Mouse (Mus musculus) heart, adult 18-20 months (tissue): ENCODE measurements around the gene Tmem143. TPM values are rescaled to one million over a fixed set of nuclear protein-coding genes. Genes with fewer than 3 reads are reported as not detected.
A peak's percentile ranks its signal among the peaks of the same experiment; 100 is the strongest.
"Not testable (repeated sequence)": the region's sequence is repeated elsewhere in the genome, so short reads cannot be mapped to it uniquely, and the experiment has no call there.

ENCODE experiments used
- DNase-seq, 2 experiments: peaks; one replicate each; pipeline ENCODE4 v3.0.0; 2021 to 2022; ENCODE audit warnings: mixed read lengths in 1 of 2
- total RNA-seq, 2 experiments: library from RNA; stranded (reverse); gene quantifications; 2 replicates each; pipeline ENCODE4 v1.2.3; 2021

The Tmem143 gene
- total RNA-seq, 2 experiments from 2014 or later, result 124 to 125 TPM

DNA sequence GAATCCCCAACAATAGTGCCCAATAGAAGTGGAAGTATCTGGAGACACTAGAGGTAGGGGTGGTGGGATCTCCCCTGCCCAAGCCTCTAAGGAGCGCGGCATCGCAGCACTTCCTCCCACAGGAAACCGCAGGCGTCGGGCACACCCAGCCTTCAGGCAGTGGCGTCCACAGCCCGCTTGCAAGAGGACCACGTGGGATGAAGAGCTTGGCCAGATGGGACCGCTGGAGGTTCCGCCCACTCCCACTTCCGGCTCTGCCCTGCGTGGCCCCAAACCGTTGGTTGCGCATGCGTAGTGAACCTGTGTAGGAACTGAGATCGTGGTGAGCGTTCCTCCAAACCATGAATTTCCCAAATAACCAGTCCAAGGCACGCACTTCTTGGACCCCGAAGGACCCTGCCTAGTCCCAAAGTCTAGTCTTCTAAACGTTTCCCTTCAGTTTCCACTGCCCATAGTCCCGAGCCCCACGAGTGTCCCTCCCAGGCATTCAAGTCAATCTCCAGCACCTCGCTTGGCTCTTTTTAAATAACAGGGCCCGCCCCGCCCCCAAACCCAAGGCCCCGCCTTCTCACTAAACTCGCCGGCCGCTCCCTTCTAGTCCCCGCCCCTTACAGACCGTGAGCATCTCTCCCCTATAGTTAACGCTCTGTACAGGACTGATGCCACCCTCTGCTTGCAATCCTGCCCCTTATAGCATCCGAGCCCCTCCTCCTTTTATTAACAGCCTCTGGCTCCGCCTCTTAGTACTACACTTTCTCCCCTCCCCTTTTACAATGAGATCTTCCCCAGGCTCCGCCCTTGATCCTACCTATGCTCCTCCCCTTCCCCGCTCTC lies 26.4 kb downstream of the Tmem143 start:
- DNase-seq, result peak; percentile 97 to 98

GRCm38 (mm10) chr7:45923762-45924428 lies 27.2 kb downstream of the Tmem143 start, which contains the start of gene Ccdc114:
Gene Ccdc114, plus strand, starts transcription at chr7:45924072.
- DNase-seq, result peak; percentile 89 to 94

GRCm38 (mm10) chr7:45924429-45924816 lies 27.7 kb downstream of the Tmem143 start:
- peak in 1 of 2 experiments; percentile 31 for DNase-seq

DNA sequence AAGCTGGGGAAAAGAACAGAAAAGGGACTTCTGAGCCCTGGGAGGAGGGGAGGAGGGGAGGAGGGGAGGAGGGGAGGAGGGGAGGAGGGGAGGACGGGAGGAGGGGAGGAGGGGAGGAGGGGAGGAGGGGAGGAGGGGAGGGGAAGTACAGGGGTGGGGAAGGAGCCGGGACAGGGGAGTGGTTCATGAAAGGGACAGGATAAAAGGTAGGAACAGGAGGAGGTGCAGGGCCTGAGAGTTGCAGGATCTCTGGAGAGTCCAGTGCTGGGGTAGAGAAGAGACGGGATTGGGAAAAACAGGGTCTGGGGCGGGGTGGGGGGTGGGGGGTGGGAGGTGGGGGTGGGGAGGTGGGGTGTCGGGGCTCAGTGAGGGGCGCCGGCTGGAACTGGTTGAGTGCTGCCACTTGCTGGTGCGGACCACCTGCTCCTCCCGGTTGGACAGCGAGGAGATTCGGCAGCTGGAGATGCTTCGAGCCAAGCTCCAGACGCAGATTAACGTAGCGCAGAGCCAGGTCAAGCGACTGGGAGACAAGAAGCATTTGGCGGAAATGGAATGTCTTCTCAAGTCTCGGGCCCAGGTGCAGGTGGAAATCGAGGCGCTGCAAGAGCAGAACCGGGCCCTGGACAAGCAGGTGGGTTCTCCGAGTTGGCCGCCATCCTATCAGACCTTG lies 32.0 kb downstream of the Tmem143 start:
- no peak for DNase-seq

DNA sequence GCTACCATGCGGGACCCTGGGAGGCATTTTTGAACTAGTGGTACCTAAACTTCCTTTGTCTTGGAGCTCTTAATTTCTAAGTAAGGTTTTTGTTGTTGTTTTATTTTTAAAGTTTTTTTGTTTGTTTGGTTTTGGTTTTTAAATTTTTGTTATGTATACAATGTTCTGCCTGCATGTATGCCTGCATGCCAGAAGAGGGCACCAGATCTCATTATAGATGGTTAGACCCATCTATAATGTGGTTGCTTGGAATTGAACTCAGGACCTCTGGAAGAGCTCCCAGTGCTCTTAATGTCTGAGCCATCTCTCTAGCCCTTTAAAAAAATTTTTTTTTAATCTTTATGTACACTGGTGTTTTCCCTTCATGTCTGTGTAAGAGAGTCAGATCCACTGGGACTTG lies 32.9 kb downstream of the Tmem143 start:
- no peak for DNase-seq

- DNase-seq, result not testable (repeated sequence)
These were observed 37.0 kb downstream of the Tmem143 start for GRCm38 (mm10) chr7:45933766-45934165.

DNA sequence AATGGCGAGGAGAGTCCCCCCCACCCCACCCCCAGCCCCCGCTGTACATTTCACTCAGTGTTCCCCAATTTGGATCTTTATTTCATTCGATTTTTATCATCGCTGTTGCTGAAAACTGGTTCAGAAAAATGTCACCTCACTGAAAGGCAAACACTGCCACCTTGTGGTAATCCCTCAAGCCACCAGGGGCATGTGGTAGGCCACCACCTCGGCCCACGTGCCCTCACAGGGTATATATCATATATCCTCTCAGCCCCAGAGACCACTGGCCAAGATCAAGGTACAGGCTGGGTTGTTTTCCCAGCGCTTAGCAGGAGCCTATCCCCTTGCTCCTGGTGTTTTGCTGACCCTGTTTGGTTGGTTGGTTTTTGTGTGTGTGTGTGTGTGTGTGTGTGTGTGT lies 38.4 kb downstream of the Tmem143 start:
- peak; percentile 61 to 78 for DNase-seq

GRCm38 (mm10) chr7:45939836-45940235 lies 43.1 kb downstream of the Tmem143 start:
- no peak for DNase-seq

- no peak for DNase-seq
These were observed 45.2 kb downstream of the Tmem143 start for GRCm38 (mm10) chr7:45941986-45942385.

- not testable (repeated sequence) for DNase-seq
These were observed 46.5 kb downstream of the Tmem143 start for GRCm38 (mm10) chr7:45943280-45943679.

DNA sequence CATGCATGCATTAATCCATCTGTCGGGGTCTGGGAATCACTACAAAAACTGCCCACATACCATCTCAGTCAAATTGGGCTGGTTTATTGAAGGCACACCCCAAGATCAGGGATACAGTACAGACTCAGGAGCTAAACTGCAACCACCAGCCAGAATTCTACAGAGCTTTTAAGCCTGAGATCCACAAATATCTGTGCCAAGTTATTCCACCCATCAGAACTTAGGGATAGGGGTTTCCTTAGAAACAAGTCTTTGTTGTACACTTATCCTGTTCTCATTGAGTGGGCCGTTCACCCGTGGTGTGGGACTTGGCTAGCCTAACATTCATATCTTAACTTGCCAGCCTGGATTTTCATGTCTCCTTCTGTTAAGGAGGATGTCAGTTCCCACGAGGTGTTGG lies 52.3 kb downstream of the Tmem143 start:
- DNase-seq, result no peak

- no peak for DNase-seq
These were observed 59.9 kb downstream of the Tmem143 start for GRCm38 (mm10) chr7:45956611-45957010.

Other genes with a start within 250 kb of the Tmem143 start
- gene Fut2, start 230.5 kb upstream of the Tmem143 start, total RNA-seq, result under 1 TPM; 0.42 to 0.46 TPM
- gene Ntn5, start 212.9 kb upstream of the Tmem143 start, total RNA-seq, result not detected
- under 1 TPM; 0.18 to 0.30 TPM for gene Sec1, start 202.5 kb upstream of the Tmem143 start, total RNA-seq
- 1 to 10 TPM; 3.4 to 5.9 TPM for gene Car11, start 197.1 kb upstream of the Tmem143 start, total RNA-seq
- gene Dbp, start 191.9 kb upstream of the Tmem143 start, total RNA-seq, result 10 to 100 TPM; 12.1 to 15.0 TPM
- 100 to 1,000 TPM; 574 to 615 TPM for gene Rpl18, start 181.5 kb upstream of the Tmem143 start, total RNA-seq
- gene Sphk2, start 178.9 kb upstream of the Tmem143 start, total RNA-seq, result 10 to 100 TPM; 18.4 to 20.2 TPM
- under 1 TPM; 0.30 to 0.62 TPM for gene Fam83e, start 175.7 kb upstream of the Tmem143 start, total RNA-seq
- not detected for gene Spaca4, start 171.1 kb upstream of the Tmem143 start, total RNA-seq
- not detected for gene Lmtk3, start 113.2 kb upstream of the Tmem143 start, total RNA-seq
- not detected for gene Sult2b1, start 112.3 kb upstream of the Tmem143 start, total RNA-seq
- 10 to 100 TPM; 65.8 to 68.9 TPM for gene Cyth2, start 82.4 kb upstream of the Tmem143 start, total RNA-seq
- gene Kcnj14, start 72.2 kb upstream of the Tmem143 start, total RNA-seq, result 1 to 10 TPM; 1.2 to 1.8 TPM
- 10 to 100 TPM; 15.0 to 15.2 TPM for gene Grwd1, start 66.0 kb upstream of the Tmem143 start, total RNA-seq
- gene Kdelr1, start 24.2 kb upstream of the Tmem143 start, total RNA-seq, result 100 to 1,000 TPM; 105 to 125 TPM
- 1 to 10 TPM; 1.4 to 1.5 TPM for gene Grin2d, start 18.6 kb upstream of the Tmem143 start, total RNA-seq
- not detected for gene Syngr4, start 227 bp upstream of the Tmem143 start, total RNA-seq
- 10 to 100 TPM; 19.1 to 25.0 TPM for gene Emp3, start 24.5 kb downstream of the Tmem143 start, total RNA-seq
- 1 to 10 TPM in 1 of 2 experiments, under 1 TPM in 1; 0.89 to 1.3 TPM for gene Ccdc114, start 27.1 kb downstream of the Tmem143 start, total RNA-seq
- not detected for gene Abcc6, start 133.4 kb downstream of the Tmem143 start, total RNA-seq
- gene Nomo1, start 136.8 kb downstream of the Tmem143 start, total RNA-seq, result 10 to 100 TPM; 88.0 to 95.9 TPM
- gene Kcnj11, start 203.8 kb downstream of the Tmem143 start, total RNA-seq, result 100 to 1,000 TPM; 114 to 120 TPM